Mouse (Mus musculus) spleen, embryonic (tissue): ENCODE measurements around the gene Timp2.
"Not testable (repeated sequence)": the region's sequence is repeated elsewhere in the genome, so short reads cannot be mapped to it uniquely, and the experiment has no call there.

Experiments
- CTCF ChIA-PET: fragments of 350-600 bp; sonication (Branson Sonifier 250); formaldehyde crosslinking; loops from one replicate; lab custom pipeline; 2022; lab: Charles Lee

Timp2 gene

DNA sequence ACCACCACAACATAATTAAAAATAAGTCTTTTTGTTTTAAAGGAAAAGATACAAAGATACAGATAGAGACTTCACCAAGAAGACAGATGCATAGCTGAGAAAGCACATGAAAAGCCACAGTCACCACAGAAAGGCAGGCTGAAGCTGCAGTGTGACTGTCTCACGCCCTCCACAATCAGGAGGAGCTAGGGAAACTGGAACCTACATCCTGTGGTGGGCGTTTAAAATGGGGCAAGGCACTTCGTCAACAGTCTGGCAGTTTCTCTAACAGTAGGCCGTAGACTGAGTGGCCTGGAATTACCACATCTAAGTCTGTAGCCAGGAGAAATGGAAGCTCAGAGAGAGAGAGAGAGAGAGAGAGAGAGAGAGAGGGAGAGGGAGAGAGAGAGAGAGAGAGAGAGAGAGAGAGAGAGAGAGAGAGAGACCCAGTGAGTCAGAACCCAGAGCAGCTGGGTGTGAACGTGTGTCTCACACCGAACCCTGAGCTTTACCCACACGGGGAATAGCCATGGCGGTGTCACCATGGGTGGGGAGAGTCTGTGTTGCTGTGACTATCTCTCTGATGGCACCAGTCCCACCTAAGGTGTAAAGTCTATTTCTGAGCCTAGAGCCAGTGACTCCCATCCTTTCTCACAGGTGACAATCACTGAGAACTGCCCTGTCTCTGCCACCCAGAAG is 17.9 kb downstream of the Timp2 start:
- CTCF ChIA-PET: interaction anchor here (0.7 kb wide), 1 partner anchor 55 kb away, joined by 12 read pairs; no protein-coding TSS in a partner anchor

DNA sequence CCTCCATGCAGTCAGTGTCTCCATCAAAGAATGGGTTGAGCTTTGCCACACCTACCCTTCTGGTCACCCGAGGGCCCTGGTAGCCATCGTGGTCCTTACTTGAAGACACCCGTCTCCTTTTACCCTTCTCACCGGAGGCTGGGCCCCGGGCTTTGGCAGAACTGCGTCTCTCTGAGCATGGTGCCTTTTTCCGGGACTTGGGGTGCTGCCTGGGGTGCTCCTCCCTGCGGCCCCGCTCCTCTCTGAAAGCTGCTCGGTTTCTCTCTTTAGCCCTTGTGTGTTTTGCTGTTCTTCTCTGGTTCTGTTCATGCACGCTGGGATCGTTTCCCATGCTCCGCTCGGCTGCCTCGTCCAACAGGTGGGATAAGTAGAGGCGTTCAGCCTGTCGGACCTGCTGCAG is 22.1 kb downstream of the Timp2 start:
- CTCF ChIA-PET: no interaction called here

DNA sequence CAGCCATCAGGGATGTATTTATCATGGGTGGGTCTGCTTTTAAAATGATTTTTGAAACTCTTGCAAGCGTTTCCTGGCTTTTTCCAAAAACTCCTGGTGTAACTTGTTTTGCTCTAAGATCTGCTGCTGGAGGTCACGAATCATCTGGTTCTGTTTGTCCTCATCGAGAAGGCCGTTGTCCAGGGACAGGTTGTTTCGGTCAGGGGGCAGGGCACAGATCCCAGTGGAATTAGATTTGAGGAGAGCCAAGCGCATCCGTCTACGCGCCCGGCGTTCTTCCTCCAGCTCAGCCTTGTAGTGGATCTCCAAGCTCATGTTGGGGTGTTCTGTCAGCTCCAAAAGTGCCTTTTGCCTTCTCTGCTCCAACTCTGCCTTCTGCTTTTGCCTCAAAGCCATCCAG is 23.2 kb downstream of the Timp2 start:
- CTCF ChIA-PET: no interaction called here

DNA sequence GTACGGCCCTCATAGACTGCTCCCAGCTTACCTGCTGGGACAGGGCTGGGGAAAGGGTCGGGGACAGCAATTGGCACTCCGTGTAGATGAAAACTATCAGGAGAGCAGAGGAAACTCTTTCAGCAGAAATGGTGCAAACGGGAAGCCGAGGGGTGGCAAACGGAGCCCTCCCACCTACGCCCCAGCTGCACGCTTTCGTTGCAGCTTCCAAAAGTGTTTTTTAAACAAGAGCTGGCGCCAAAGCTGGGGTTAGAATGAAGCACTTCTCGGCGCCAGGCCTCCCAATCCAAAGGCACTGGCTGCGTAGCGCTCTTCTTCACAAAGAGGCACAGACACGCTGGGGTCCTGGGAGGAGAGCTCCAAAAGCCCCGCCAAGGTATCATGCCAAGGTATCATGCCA is 24.8 kb downstream of the Timp2 start:
- CTCF ChIA-PET: no interaction called here

DNA sequence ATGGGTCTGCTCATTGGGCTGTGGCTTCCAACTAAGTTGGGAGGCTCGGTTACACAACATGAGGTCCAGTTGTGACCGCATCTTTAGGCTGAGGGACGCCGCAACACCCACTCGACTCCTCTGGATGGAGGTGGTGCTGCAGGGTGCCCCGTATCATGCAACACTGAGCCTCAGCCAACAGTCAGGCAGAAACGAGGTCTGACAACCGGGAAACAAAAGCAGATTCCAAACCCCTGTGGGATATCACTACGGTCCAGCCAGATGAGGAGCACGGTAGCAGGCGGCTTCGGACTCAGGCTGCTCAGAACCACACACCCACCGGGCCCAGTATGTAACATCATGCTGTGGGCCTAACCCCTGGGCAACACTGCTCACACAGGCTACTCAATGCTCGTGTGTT is 25.2 kb downstream of the Timp2 start:
- CTCF ChIA-PET: no interaction called here

DNA sequence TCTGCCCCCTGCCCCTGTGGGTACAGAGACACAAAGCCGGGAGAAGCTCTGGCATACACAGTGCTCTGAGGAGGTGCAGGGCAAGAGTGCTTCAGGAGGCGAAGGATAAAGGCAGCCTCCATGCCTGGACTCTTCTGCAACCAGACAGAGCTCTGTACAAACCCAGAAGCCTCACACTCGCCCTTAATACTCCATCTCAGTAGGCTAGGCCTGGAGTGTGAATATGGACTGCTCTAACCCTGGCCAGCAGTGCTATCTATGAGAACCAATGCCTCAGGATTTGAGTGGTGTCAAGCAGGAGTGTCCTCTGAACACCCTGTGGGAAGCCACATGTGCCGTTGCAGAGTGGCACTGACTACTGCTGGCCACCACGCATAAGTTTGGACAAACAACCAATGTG is 26.6 kb downstream of the Timp2 start:
- CTCF ChIA-PET: no interaction called here

DNA sequence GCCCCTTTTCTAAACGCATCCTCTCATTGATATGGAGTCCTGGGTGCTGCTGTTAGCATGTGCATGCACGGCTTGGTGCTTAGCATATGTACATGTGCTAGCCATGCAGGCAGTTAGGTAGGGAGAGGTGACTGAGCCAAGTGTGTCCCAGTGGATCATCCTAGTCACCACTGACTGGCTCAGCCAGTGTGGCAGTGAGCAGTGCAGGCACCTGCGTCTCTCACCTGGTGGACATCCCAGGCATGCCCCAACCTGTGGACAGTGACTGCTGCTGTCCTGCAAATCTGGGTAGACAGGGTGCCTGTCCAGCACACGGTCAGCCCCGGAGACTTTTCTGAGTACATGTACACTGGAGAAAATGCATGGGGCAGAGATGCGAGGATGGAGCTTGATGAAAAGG is 27.0 kb downstream of the Timp2 start:
- CTCF ChIA-PET: no interaction called here

DNA sequence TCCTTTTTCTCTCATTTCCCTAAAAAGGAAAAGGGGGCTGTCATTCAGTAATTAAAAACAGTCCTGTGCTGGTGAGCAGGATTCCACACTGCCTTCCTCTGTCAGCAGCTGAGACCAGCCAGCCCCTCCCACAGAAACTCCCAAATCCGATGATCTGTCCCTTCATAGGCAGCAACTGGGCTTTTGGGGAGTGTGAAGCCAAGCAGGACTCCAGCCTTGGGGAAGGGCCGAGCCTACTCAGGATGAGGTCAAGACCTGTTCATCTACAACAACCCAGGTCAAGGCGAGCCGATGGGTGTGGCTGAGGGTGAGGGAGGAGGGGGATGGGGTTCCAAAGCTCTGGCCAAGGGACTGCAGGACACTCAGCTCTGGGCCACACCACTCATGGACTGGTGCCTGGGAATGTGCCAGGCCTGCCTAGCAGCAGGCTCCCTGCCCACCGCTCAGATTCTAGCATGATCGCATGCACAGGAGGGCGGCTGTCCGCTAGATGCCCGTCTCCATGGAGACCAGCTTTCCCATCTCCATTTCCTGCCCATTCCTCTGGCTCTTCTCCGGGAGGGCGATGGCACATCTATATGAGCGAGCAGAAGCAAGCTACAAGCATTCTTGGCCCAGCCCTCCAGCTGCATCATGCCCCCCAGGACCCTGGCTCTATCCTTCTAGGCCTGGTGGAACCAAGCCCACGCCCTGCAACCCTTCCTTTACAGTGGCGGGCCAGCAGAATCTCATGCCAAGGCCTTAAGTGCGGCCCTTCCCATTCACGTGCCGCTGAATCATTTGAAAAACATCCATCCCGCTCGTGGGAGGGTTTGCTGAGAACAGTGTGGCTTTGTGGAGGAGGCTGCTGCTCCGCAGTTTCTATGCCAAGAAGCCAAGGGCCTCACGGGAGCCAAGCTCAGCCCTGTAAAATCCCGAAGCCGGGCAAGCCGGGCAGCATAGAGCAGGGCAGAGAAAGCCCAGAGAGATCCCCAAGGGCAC is 28.3 kb downstream of the Timp2 start:
- CTCF ChIA-PET: no interaction called here

DNA sequence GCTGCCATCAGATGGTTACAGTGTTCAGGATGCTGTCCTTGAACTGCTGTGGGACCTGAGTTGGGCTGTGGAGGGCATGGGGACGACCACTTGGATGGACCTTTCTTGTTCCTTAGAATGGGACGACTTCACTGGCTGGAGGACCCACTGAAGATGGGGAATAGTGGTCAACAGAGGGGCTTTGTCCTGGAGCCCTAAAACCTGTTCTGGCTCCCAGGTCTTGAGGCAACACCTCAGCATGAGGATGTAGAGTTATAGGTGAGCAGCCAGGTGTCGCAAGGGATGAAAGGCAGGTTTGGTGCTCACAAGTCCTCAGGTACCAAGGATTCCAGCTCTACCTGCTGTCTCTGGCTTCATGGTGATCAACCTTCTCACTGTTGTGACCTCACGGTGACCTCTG is 29.0 kb downstream of the Timp2 start:
- CTCF ChIA-PET: no interaction called here

DNA sequence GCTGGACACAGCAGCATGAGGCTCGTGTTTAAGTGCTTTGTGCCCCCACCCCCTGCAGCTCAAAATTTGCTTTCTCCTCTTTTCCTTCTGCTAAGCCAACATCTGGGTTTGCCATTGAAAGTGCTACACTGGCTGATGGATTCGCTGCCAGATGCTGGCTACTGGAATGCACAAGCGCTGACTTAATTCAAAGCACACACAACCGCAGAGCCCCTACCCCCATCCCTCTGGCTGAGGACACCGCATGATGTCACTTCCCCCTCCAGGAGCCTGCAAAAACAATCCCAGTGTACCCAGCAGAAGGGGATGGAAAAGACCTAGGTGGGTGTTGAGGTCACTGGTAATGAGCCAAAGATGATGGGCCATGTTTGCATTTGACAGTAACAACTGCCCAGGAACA is 31.0 kb downstream of the Timp2 start:
- CTCF ChIA-PET: no interaction called here

DNA sequence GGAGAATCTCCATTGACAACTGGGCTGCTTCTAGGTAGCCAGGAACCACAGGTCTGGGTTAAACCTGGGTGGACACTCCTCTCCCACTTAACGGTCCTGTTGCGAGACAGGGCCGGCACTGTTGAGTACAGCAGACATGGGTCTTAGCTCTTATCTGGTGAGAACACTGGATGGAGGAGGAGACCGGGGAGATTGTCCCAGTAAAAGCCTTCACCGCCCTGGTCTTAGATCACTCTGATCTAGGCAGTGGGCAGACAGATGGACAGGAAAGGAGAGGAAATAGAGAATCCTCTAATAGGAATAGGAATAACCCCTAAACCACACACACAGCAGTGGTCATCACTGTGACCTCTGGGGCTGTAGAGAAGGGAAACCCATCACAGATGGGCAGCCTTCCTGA is 31.6 kb downstream of the Timp2 start:
- CTCF ChIA-PET: no interaction called here

DNA sequence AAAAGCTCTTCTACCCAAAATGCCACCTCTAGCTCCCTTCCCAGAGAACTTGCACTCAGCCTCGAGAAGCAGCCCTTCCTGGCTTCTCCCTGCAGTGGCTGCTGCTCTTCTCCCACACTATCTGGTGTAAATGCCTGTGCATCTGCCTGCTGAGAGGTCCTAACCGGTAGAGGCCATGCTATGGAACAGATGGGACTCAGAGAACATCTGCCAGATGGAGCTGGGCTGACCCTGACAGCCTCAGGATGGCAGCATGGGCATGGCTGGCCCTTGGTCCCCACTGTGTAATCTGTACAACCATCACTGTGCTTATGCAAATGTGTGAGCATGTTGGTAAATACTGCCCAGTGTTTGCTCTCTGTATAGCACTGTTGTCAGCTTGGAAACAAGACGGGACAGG is 32.9 kb downstream of the Timp2 start:
- CTCF ChIA-PET: no interaction called here

DNA sequence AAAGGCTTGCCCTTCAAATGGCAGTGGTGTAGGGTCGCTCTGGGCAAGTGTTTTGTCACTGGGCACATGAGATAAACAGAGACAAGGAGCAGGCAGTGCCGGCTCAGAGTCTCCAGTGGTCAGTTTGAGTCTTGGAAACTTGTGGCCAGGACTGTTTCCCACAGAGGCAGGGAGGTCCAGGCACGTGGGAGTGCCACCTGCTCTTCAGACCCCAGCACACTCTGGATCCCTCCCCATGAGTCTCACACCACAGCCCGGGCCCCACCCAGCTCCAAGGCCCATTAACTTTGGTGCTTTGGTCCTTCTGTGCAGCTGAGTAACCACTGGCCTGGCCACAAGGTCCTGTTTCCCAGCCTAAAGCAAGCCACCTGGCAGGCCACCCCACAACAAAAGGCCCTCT is 33.6 kb downstream of the Timp2 start:
- CTCF ChIA-PET: no interaction called here

DNA sequence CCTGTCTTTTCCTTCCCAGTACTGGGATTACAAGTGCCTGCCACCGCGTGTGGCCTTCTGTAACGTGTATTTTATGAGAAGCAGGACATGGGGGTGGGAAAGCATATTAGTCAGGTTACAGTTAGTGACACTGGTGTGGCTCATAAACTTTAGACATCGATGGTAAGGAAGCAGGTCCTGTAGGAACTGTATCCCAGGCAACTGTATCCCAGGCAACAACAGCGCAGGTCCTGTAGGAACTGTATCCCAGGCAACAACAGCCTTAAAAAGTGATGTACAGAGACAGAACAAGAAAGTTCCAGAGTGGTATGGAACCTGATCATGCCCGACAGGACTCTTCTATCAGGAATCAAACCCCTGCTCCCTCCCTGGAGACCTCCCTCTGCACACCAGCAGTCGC is 34.0 kb downstream of the Timp2 start:
- CTCF ChIA-PET: interaction anchor here (0.7 kb wide), 1 partner anchor 51 kb away, joined by 3 read pairs; no protein-coding TSS in a partner anchor

DNA sequence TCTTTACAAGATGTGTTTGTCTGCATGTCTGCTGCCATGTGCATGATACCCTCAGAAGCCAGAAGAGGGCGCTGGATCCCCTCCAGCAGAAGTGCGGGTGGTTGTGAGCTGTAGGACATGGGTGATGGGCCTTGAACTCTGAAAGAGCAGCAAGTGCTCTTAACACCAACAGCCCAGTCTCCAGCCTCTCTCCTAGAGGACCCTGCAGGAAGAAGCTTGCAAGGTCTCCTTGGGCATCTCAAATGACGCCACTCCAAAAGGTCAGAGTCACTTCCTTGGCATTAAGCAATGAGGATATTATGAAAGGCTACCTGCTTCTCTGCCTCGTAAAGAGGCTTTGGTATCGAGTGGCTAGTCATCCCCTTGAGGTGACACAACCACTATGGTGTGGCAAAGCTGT is 36.9 kb downstream of the Timp2 start:
- CTCF ChIA-PET: interaction anchor here (0.8 kb wide), 2 partner anchors 400 to 447 kb away, joined by 5 to 13 read pairs; no protein-coding TSS in a partner anchor

DNA sequence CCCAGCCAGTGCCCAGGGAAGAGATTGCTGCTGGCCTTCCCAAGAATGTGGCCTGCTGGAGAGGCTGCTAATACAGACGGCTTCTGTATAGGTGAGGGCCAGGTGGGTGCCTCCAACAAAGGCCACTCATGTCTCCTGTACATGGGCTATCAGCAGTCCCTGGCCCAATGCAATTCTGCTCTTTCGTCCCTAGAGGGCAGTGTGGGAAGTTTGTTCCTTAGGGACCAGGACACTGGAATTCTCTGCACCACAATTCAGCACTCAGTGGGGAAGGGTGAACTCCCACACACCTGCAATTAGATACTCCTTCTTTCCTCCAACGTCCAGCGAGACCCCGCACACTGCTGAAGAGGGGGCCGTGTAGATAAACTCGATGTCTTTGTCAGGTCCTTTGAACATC is 38.4 kb downstream of the Timp2 start:
- CTCF ChIA-PET: no interaction called here

DNA sequence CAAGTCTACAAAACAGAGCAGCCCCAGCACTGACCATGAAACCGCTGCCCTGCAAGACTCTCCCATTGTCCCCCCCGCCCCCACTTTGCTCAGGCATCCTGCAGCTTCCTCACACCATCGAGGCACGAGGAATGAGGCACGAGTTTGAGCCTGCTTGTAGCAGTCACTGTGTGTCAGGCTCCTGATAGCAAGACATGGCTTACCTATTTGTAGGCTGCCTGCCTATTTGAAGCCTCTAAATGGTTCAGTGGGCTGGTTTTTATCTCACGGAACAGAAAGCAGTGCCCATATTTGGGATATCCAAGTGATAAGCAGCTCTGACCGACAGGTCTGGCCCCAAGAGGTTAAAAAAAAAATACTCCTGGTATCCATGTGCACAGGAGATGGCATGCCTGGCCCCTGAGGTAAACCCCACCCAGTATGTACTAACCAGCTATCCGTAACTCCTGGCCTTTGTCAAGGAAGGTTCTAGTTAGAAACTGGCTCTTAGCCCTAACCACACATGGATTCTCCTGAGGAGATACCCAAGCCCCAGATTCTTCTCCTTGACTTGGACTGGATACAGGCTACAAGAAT is 39.2 kb downstream of the Timp2 start:
- CTCF ChIA-PET: no interaction called here

DNA sequence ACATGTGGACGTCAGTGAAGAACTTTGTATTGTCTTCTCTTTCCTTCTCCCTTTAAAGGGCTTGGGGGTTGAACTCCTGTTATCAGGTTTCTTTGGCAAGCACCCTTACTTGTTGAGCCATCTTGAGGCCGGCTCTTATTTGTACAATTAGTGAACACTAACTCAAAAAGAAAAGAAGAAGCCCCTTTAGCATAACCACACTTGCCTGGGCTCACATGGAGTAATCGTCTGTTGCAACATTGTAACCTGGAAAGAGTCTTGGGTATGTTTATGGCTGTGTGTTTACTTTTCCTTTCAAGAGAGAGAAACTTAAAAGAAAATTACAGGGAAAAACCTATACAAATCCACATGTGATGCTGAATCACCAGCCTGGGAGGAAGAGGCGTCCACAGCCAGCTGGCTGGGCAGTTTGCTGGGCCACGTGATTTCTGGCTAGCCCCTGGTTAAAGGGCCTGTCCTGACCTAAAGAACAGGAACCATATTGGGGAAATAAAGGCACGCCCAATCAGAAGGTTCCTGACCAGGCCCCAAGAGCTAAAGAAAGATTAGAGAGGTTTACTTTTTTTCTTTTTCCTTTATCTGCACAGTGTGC is 43.3 kb downstream of the Timp2 start:
- CTCF ChIA-PET: interaction anchor here (0.6 kb wide), 1 partner anchor 219 kb away, joined by 6 read pairs; no protein-coding TSS in a partner anchor

DNA sequence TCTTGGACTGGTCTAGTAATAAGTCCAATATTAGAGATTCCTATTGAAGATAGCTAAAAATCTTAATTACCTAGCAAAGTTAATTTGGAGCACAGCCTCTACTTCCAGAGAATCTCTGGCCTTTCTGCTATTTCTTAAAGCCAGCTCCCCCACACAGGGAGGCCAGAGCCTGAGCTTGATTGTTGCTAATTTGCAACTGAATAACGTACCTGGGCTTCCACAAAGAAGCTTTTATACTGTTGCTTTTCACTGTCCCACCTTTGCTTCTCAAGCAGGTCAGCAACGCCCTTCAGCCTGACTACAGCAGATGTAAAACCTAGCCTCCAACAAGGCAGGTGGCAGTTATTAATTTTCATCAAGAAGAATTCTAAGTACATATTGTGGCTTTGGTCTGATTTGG is 47.6 kb downstream of the Timp2 start:
- CTCF ChIA-PET: not testable (repeated sequence)

DNA sequence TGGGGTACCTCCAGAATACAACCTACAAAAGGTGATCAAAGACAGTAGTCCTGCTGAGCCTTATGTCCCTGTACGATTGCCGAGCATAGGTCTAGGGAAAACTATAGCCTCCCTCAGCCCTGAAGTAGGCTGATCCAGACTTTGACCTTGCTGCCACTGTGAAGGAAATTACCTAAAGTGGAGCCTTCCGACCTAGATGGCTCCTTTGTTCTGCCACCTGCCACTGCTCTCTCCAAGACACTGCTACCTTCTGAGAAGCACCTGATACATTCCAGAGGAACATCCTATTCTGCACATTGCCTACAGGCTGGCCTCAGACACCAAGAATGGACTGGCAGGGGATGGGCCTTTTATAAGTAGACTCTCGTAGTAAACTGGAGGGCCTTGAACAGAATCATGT is 51.6 kb downstream of the Timp2 start:
- CTCF ChIA-PET: not testable (repeated sequence)

DNA sequence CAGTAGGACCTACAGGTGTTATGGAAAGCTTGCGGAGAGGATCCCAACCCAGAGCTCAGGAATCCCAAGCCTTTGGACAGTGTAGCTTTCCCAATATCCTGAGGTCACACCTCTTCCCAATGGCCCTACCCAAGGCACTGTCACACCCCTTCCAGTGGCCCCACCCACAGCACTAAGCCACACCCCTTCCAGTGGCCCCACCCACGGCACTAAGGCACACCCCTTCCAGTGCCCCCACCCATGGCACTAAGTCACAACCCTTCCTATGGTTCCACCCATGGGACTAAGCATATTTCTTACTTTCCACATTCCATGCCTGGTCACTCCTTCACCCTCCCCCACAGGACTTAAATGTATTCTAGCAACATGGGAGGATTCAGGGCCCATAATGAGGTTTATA is 56.7 kb downstream of the Timp2 start:
- CTCF ChIA-PET: interaction anchor here (0.6 kb wide), 1 partner anchor 153 kb away, joined by 3 read pairs; no protein-coding TSS in a partner anchor

DNA sequence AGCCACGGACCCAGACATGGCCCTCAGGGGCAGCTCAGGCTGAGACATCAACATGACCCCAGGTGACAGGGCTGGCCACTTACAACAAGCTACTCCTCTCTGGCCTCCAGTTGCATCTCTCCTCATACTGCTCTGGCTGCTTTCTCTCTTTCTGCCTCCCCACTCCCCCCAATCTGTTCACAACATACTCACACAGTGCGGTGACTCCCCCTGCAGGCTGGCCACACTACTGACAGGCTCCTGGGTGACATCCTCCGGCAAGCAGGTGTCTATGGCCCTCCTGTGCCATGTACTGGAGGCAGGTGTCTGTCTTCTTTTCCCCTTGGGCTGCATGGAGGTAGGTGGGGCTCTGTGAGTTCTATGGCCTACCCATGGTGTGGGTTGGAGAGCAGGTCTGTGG is 57.6 kb downstream of the Timp2 start:
- CTCF ChIA-PET: no interaction called here
